Mouse (Mus musculus): ENCODE measurements around the gene Sox5. TPM values are rescaled to one million over a fixed set of nuclear protein-coding genes. Genes with fewer than 3 reads are reported as not detected.

Sox5 gene
- total and polyA plus RNA-seq, 2 experiments from 2014 or later: 2.1 to 3.2 TPM

DNA sequence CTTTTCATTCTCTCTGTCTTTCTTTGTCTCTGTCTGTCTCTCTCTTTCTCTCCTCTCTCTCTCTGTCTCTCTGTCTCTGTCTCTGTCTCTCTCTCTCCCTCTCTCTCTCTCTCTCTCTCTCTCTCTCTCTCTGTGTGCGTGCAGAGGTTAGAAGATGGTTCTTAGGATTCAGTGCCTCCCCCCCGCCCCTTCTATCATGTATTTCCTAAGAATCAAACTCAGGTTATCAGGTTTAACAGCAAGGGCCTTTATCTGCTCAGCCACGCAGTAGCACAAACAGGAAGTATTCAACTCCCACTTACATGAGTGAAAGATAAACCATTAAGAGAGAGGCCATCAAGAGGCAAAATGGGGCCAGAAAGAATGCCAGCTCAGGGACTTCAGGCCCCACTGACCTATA, 913.0 kb downstream of the Sox5 start:
- Histone ChIP-seq H3K27ac (ENCODE audit: low read depth) (no peak overlapping the region), H3K36me3 (replicated peaks; ENCODE audit: control insufficient read depth, insufficient read depth, low read length) (no peaks in the 10 kb centered on the region), H3K9me3 (replicated peaks; ENCODE audit: control insufficient read depth, low read length) (no peaks in the 10 kb centered on the region), H3K4me1 (ENCODE audit: control insufficient read depth, insufficient read depth) (no peaks in the 10 kb centered on the region), H3K9ac (replicated peaks; ENCODE audit: low read depth, low read length) (no peak overlapping the region), H3K27me3 (ENCODE audit: control insufficient read depth, insufficient read depth, low read length) (no peaks in the 10 kb centered on the region), H3K4me3 (ENCODE audit: low read depth, low read length) (no peak overlapping the region), H3K4me2 (ENCODE audit: low read depth, low read length) (no peak overlapping the region)
- DNase-seq (ENCODE audit: low spot score): no peak
- TF ChIP-seq CTCF (IDR thresholded peaks at IDR 0.05; ENCODE audit: low read depth): no peak
- TF ChIP-seq EP300 (IDR thresholded peaks at IDR 0.05; ENCODE audit: low read depth): no peak
- ATAC-seq (ENCODE audit: insufficient read depth, low read depth): no peak
- WGBS: 58% methylated on average over 3 of the region's 3 CpGs

DNA sequence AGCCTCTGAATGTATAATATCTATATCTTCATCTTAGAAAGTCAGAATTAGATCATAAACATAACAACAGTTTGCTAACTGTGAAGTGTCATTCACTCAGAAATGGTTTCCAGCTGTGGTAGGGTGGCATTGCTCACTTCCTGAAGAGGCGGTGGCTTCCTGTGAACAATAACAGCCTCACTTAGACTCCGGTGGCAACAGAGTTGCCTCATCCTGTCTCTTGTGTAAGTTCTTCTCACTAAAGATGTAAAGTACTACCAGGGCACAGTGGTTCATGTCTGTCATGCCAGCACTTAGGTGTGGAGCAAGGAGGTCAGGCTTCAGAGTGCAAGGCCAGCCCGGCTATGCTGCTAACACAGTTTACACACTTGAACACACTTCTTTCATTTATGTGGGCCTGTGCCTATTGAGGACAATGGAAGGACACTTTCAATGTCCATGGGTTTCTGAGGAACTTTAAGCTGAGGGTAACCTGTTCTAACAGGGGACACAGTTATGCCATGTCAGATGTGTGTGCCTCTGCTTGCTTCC, 913.6 kb downstream of the Sox5 start:
- H3K4me2 ChIP-seq (ENCODE audit: low read depth, low read length): no peak overlapping the region
- DNase-seq (ENCODE audit: low spot score) (no peak), ATAC-seq (ENCODE audit: insufficient read depth, low read depth) (no peak)
- 77% methylated on average over 3 of the region's 3 CpGs for WGBS
- no peak overlapping the region for H3K27ac ChIP-seq (ENCODE audit: low read depth)
- H3K4me3 ChIP-seq (ENCODE audit: low read depth, low read length): no peak overlapping the region
- no peaks in the 10 kb centered on the region for H3K36me3 ChIP-seq (replicated peaks; ENCODE audit: control insufficient read depth, insufficient read depth, low read length)
- H3K4me1 ChIP-seq (ENCODE audit: control insufficient read depth, insufficient read depth): no peaks in the 10 kb centered on the region
- H3K9ac ChIP-seq (replicated peaks; ENCODE audit: low read depth, low read length): no peak overlapping the region
- TF ChIP-seq CTCF (IDR thresholded peaks at IDR 0.05; ENCODE audit: low read depth) (no peak), EP300 (IDR thresholded peaks at IDR 0.05; ENCODE audit: low read depth) (no peak)
- no peaks in the 10 kb centered on the region for H3K9me3 ChIP-seq (replicated peaks; ENCODE audit: control insufficient read depth, low read length)
- H3K27me3 ChIP-seq (ENCODE audit: control insufficient read depth, insufficient read depth, low read length): no peaks in the 10 kb centered on the region

- ATAC-seq (ENCODE audit: insufficient read depth, low read depth): peak; percentile 53
- Histone ChIP-seq H3K4me1 (ENCODE audit: control insufficient read depth, insufficient read depth) (no peaks in the 10 kb centered on the region), H3K9me3 (replicated peaks; ENCODE audit: control insufficient read depth, low read length) (no peaks in the 10 kb centered on the region), H3K27ac (ENCODE audit: low read depth) (no peak overlapping the region), H3K36me3 (replicated peaks; ENCODE audit: control insufficient read depth, insufficient read depth, low read length) (no peaks in the 10 kb centered on the region), H3K4me3 (ENCODE audit: low read depth, low read length) (no peak overlapping the region), H3K4me2 (ENCODE audit: low read depth, low read length) (no peak overlapping the region), H3K9ac (replicated peaks; ENCODE audit: low read depth, low read length) (no peak overlapping the region), H3K27me3 (ENCODE audit: control insufficient read depth, insufficient read depth, low read length) (no peaks in the 10 kb centered on the region)
- WGBS: 12% methylated on average over 5 of the region's 5 CpGs
- DNase-seq (ENCODE audit: low spot score): peak; percentile 27
- TF ChIP-seq CTCF (IDR thresholded peaks at IDR 0.05; ENCODE audit: low read depth) (no peak), EP300 (IDR thresholded peaks at IDR 0.05; ENCODE audit: low read depth) (no peak)
These were observed 914.7 kb downstream of the Sox5 start for GRCm38 (mm10) chr6:143867029-143867428.

GRCm38 (mm10) chr6:143866566-143866965, 915.2 kb downstream of the Sox5 start:
- no peak overlapping the region for H3K4me3 ChIP-seq (ENCODE audit: low read depth, low read length)
- no peak overlapping the region for H3K4me2 ChIP-seq (ENCODE audit: low read depth, low read length)
- TF ChIP-seq CTCF (IDR thresholded peaks at IDR 0.05; ENCODE audit: low read depth): no peak
- TF ChIP-seq EP300 (IDR thresholded peaks at IDR 0.05; ENCODE audit: low read depth): no peak
- no peak for ATAC-seq (ENCODE audit: insufficient read depth, low read depth)
- H3K9me3 ChIP-seq (replicated peaks; ENCODE audit: control insufficient read depth, low read length): no peaks in the 10 kb centered on the region
- H3K36me3 ChIP-seq (replicated peaks; ENCODE audit: control insufficient read depth, insufficient read depth, low read length): no peaks in the 10 kb centered on the region
- H3K9ac ChIP-seq (replicated peaks; ENCODE audit: low read depth, low read length): no peak overlapping the region
- no peaks in the 10 kb centered on the region for H3K4me1 ChIP-seq (ENCODE audit: control insufficient read depth, insufficient read depth)
- no peak for DNase-seq (ENCODE audit: low spot score)
- 36% methylated on average over 9 of the region's 9 CpGs for WGBS
- no peaks in the 10 kb centered on the region for H3K27me3 ChIP-seq (ENCODE audit: control insufficient read depth, insufficient read depth, low read length)
- H3K27ac ChIP-seq (ENCODE audit: low read depth): no peak overlapping the region

- DNase-seq (ENCODE audit: low spot score) (no peak), ATAC-seq (ENCODE audit: insufficient read depth, low read depth) (no peak)
- Histone ChIP-seq H3K4me1 (ENCODE audit: control insufficient read depth, insufficient read depth) (no peaks in the 10 kb centered on the region), H3K4me2 (ENCODE audit: low read depth, low read length) (no peak overlapping the region), H3K9me3 (replicated peaks; ENCODE audit: control insufficient read depth, low read length) (no peaks in the 10 kb centered on the region), H3K27me3 (ENCODE audit: control insufficient read depth, insufficient read depth, low read length) (no peaks in the 10 kb centered on the region), H3K9ac (replicated peaks; ENCODE audit: low read depth, low read length) (no peak overlapping the region), H3K4me3 (ENCODE audit: low read depth, low read length) (no peak overlapping the region), H3K27ac (ENCODE audit: low read depth) (no peak overlapping the region), H3K36me3 (replicated peaks; ENCODE audit: control insufficient read depth, insufficient read depth, low read length) (no peaks in the 10 kb centered on the region)
- WGBS: 56% methylated on average over 6 of the region's 6 CpGs
- no peak for TF ChIP-seq CTCF (IDR thresholded peaks at IDR 0.05; ENCODE audit: low read depth)
- no peak for TF ChIP-seq EP300 (IDR thresholded peaks at IDR 0.05; ENCODE audit: low read depth)
These were observed 919.1 kb downstream of the Sox5 start for GRCm38 (mm10) chr6:143862611-143863110.

DNA sequence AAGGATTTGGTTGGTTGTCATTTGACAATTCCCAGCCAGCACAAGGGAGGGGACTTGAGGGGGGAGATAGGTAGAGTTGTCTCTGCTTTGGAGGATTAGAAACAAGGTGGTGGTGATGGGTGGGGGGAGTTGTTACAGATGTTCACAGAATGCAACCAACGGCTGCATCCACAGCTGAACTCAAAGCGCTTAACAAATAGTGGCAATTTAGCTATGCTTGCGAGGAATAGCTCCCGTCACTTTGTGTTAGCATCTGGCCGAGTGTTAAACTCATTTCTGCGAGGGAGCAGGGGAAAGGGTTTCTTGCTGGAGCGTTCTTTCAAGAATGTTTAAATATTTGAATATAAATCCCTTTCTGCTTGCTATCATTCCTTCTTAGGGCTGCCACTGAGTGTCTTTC, 921.7 kb downstream of the Sox5 start:
- H3K36me3 ChIP-seq (replicated peaks; ENCODE audit: control insufficient read depth, insufficient read depth, low read length): no peaks in the 10 kb centered on the region
- H3K27me3 ChIP-seq (ENCODE audit: control insufficient read depth, insufficient read depth, low read length): no peaks in the 10 kb centered on the region
- no peak for TF ChIP-seq CTCF (IDR thresholded peaks at IDR 0.05; ENCODE audit: low read depth)
- TF ChIP-seq EP300 (IDR thresholded peaks at IDR 0.05; ENCODE audit: low read depth): no peak
- 79% methylated on average over 7 of the region's 7 CpGs for WGBS
- H3K9ac ChIP-seq (replicated peaks; ENCODE audit: low read depth, low read length): no peak overlapping the region
- DNase-seq (ENCODE audit: low spot score): no peak
- H3K4me2 ChIP-seq (ENCODE audit: low read depth, low read length): no peak overlapping the region
- H3K27ac ChIP-seq (ENCODE audit: low read depth): no peak overlapping the region
- no peaks in the 10 kb centered on the region for H3K4me1 ChIP-seq (ENCODE audit: control insufficient read depth, insufficient read depth)
- H3K4me3 ChIP-seq (ENCODE audit: low read depth, low read length): no peak overlapping the region
- no peak for ATAC-seq (ENCODE audit: insufficient read depth, low read depth)
- H3K9me3 ChIP-seq (replicated peaks; ENCODE audit: control insufficient read depth, low read length): no peaks in the 10 kb centered on the region

Measured in heart, postnatal 0 days (tissue).